Mouse (Mus musculus): ENCODE results near the gene L2hgdh.

- TF ChIP-seq CTCF (conservative IDR thresholded peaks at IDR 0.05; ENCODE audit: low read length) (no peak), POU5F1 (IDR thresholded peaks at IDR 0.05; ENCODE audit: borderline replicate concordance, low read length) (no peak), NANOG (IDR thresholded peaks at IDR 0.05; ENCODE audit: borderline replicate concordance, low read length) (no peak)
Observed at GRCm38 (mm10) chr12:69704799-69705458, 19.7 kb downstream of the L2hgdh start.
